Mouse (Mus musculus): ENCODE measurements at regions not wholly inside any gene's neighbourhood (a gene's known extent, or its start where the extent isn't known, plus 50 kb on each side); places are given as distances from the start of the nearest gene placed in this dataset.

- DNase-seq (ENCODE audit: extremely low spot score, low read depth, low spot score) = no peak
Observed at GRCm38 (mm10) chr8:107859770-107860169, 82.7 kb upstream of the Zfhx3 start.

- no peak for DNase-seq (ENCODE audit: extremely low spot score, low read depth, low spot score)
Observed at GRCm38 (mm10) chr8:107860251-107860650, 82.2 kb upstream of the Zfhx3 start.

GRCm38 (mm10) chr8:107864802-107865651, 77.4 kb upstream of the Zfhx3 start:
- DNase-seq (ENCODE audit: extremely low spot score, low read depth, low spot score) = no peak

- peak; percentile 63 for DNase-seq (ENCODE audit: extremely low spot score, low read depth, low spot score)
Observed at GRCm38 (mm10) chr8:107865744-107866143, 76.7 kb upstream of the Zfhx3 start.

- DNase-seq (ENCODE audit: extremely low spot score, low read depth, low spot score) = no peak
Observed at GRCm38 (mm10) chr8:107871718-107872117, 70.7 kb upstream of the Zfhx3 start.

GRCm38 (mm10) chr8:107872121-107872520, 70.3 kb upstream of the Zfhx3 start:
- no peak for DNase-seq (ENCODE audit: extremely low spot score, low read depth, low spot score)

GRCm38 (mm10) chr8:107876455-107876854, 66.0 kb upstream of the Zfhx3 start:
- no peak for DNase-seq (ENCODE audit: extremely low spot score, low read depth, low spot score)

GRCm38 (mm10) chr8:107881851-107882250, 60.6 kb upstream of the Zfhx3 start:
- no peak for DNase-seq (ENCODE audit: extremely low spot score, low read depth, low spot score)

- no peak for DNase-seq (ENCODE audit: extremely low spot score, low read depth, low spot score)
Observed at GRCm38 (mm10) chr8:107885547-107885946, 56.9 kb upstream of the Zfhx3 start.

GRCm38 (mm10) chr8:107885971-107886370, 56.5 kb upstream of the Zfhx3 start:
- no peak for DNase-seq (ENCODE audit: extremely low spot score, low read depth, low spot score)

- no peak for DNase-seq (ENCODE audit: extremely low spot score, low read depth, low spot score)
Observed at GRCm38 (mm10) chr8:107886516-107887253, 55.8 kb upstream of the Zfhx3 start.

- no peak for DNase-seq (ENCODE audit: extremely low spot score, low read depth, low spot score)
Observed at GRCm38 (mm10) chr8:107887333-107887732, 55.1 kb upstream of the Zfhx3 start.

GRCm38 (mm10) chr8:107890922-107891321, 51.5 kb upstream of the Zfhx3 start:
- DNase-seq (ENCODE audit: extremely low spot score, low read depth, low spot score) = no peak
